Mouse (Mus musculus): Measurements from ENCODE around the gene Pnpla3. TPM values are rescaled to one million over a fixed set of nuclear protein-coding genes. Genes with fewer than 3 reads are reported as not detected.
A peak's percentile ranks its signal among the peaks of the same experiment; 100 is the strongest.

Pnpla3 gene
- polyA plus RNA-seq, 1 experiment from 2014 or later, result 5.0 TPM

DNA sequence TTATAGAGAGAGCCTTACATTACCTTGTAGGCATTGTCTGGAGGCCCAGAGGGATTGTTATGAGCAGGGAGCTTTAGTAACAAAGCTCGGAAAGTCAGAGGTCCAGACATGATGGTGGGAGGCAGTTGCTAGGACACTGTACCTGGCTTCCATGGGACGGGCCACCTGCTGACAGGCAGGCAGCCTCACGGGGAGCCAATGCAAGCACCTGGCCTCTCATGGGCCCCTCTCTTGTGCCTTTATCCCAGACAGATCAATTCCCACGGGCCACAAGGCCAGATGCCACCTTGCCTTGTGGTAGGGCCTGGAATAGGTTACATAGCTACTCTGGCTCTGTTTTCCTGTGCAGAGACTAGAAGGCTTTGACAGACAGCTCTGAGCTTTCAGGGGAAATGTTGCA, 43.9 kb downstream of the Pnpla3 start:
- Histone ChIP-seq H3K27me3 (no peaks in the 10 kb centered on the region), H3K4me1 (replicated peaks) (peaks cover 37% of the 10 kb centered on the region), H3K4me3 (no peak overlapping the region), H3K27ac (no peak overlapping the region), H3K9ac (no peak overlapping the region), H3K9me3 (no peaks in the 10 kb centered on the region), H3K4me2 (no peak overlapping the region), H3K36me3 (peaks cover 61% of the 10 kb centered on the region)
- peak; percentile 26; the same call in 1 of the 2 replicates for ATAC-seq (ENCODE audit: low FRiP score)
- WGBS, result 70% methylated on average over 4 of the region's 4 CpGs

DNA sequence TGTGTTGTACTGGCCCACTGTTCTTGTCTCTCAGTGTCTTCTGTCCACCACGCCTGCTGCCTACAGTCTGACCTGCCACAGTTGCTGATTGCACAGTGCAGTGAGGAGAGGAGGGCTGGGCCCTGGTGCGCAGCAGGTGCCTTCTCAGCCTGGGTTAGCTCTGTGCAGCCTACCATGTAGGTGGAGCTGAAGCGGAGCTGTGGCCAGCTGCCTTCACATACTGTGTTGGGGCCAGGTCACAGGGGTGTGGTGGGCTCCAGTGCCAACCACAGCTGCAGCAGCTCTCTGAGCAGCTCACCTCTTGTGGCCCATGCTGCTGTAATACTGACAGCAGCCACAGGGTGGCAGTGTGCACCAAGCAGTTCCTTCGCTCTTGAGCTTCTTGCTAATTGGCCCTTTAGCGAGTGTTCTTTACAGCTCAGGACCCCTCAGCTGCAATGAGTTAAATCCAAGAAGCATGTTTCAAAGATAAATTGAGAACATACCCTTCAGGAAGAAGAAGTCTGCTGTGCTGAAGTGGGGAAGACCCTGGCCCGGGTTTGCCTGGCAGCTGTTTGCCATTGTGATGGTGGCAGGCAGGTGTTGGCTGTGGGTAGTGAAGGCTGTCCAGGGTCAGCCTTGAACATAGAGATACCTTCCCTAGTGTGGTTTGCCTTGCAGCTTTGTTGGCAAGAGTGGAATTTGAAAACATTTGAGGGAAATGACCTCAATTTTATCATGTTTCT, 44.6 kb downstream of the Pnpla3 start:
- no peak overlapping the region for H3K9ac ChIP-seq
- peaks cover 43% of the 10 kb centered on the region for H3K4me1 ChIP-seq (replicated peaks)
- peak; percentile 67; the same call in 1 of the 2 replicates for ATAC-seq (ENCODE audit: low FRiP score)
- no peak overlapping the region for H3K4me2 ChIP-seq
- no peak overlapping the region for H3K4me3 ChIP-seq
- H3K36me3 ChIP-seq, result peaks cover 54% of the 10 kb centered on the region
- WGBS, result 45% methylated on average over 6 of the region's 6 CpGs
- H3K9me3 ChIP-seq, result no peaks in the 10 kb centered on the region
- no peak overlapping the region for H3K27ac ChIP-seq
- no peaks in the 10 kb centered on the region for H3K27me3 ChIP-seq

DNA sequence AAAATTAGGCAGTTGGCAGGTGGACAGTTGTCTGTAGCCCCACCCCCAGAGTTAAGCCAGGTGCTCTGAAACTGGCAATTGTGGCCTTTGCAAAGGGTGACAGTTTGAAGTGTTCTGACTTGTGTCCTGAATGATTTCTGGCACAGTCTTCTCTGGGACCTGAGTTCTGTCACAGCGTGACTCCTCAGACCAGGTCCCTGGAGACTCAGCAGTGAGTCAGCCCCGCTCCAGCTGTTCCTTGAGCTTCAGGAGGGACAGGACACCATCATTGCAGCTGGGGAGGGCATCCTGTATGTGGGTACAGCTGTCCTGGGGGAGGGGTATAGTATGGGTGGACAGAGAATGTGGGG, 45.1 kb downstream of the Pnpla3 start:
- H3K4me3 ChIP-seq, result no peak overlapping the region
- H3K27me3 ChIP-seq, result no peaks in the 10 kb centered on the region
- peaks cover 49% of the 10 kb centered on the region for H3K36me3 ChIP-seq
- no peak overlapping the region for H3K27ac ChIP-seq
- no peaks in the 10 kb centered on the region for H3K9me3 ChIP-seq
- no peak overlapping the region; the same call in 1 of the 2 replicates for H3K9ac ChIP-seq
- H3K4me1 ChIP-seq (replicated peaks), result peaks cover 47% of the 10 kb centered on the region
- no peak for ATAC-seq (ENCODE audit: low FRiP score)
- WGBS, result 83% methylated on average over 2 of the region's 2 CpGs
- no peak overlapping the region for H3K4me2 ChIP-seq

DNA sequence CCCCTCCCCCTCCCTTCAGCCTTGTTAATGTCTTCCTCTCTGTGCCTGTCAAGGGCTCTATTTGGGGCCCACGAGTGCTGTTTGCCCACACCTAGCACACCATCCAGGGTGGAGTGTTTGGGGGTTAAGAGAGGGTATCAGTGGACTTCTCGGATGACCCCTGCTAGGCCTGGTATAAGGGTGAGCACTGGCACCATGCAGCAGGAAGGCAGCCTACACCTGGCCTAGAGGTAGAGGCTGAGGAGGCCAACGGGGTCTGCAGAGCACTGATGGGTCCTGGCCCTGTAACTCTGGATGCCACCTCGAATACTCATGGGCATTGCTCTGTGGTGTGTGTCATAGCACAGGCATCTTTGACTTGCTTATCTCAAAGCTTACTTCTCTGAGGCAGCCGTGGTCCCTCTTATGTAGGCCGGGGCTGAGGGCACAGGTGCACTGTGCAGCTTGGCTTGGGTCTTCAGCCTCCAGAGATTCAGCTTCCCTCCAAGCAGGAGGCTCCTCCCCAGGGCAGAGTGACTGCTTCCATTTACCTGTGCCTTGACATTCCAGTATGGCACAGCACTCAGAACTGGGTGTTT, 45.6 kb downstream of the Pnpla3 start:
- H3K4me2 ChIP-seq, result no peak overlapping the region
- H3K36me3 ChIP-seq, result peaks cover 45% of the 10 kb centered on the region
- H3K4me1 ChIP-seq (replicated peaks), result peaks cover 52% of the 10 kb centered on the region
- no peak for ATAC-seq (ENCODE audit: low FRiP score)
- H3K27me3 ChIP-seq, result no peaks in the 10 kb centered on the region
- no peaks in the 10 kb centered on the region for H3K9me3 ChIP-seq
- WGBS, result 88% methylated on average over 6 of the region's 6 CpGs
- no peak overlapping the region for H3K4me3 ChIP-seq
- peak overlapping the region; percentile 46; the same call in 1 of the 2 replicates for H3K9ac ChIP-seq
- no peak overlapping the region for H3K27ac ChIP-seq

DNA sequence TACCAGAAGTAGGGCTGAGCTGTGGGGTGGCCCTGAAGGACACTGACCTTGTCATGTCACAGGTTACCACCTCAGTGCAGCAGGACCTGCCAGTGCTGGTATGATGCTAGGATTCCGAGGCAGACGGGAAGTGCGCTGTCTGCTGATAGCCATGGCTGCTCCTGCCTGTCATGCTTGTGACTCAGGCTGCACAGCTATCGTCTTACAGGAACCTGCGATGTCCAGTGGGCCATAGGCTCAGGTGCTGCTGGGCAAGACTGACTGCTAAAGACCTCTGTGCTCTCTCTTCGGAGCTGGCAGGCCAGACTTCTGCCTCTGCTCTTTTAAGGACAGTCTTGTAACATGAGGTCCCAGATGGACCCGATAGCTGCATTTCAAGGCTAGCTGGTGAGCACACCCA, 46.8 kb downstream of the Pnpla3 start:
- Histone ChIP-seq H3K4me1 (replicated peaks) (peaks cover 64% of the 10 kb centered on the region), H3K9ac (peak overlapping the region; percentile 46; the same call in 1 of the 2 replicates), H3K27ac (no peak overlapping the region), H3K4me3 (no peak overlapping the region), H3K9me3 (no peaks in the 10 kb centered on the region), H3K4me2 (no peak overlapping the region), H3K36me3 (peaks cover 35% of the 10 kb centered on the region), H3K27me3 (no peaks in the 10 kb centered on the region)
- no peak for ATAC-seq (ENCODE audit: low FRiP score)
- WGBS, result 74% methylated on average over 7 of the region's 7 CpGs

DNA sequence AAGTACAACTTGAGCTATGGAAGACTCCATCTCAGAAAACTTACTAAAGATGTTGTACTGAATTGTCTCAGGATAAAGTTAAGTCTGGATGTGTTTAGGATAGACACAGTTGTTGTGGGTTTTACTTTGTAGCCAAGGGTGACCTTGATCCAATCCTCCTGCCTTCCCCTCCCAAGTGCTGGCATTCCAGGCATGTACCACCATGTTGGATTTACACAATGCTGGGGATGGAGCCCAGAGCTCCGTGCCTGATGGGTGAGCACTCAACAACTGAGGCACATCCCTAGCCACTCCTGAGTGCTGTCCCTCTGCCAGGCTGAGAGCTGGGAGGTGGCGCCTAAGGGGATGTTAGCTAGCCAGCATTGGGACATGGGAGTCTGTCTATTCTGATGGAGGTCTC, 47.6 kb downstream of the Pnpla3 start:
- ATAC-seq (ENCODE audit: low FRiP score), result no peak
- Histone ChIP-seq H3K4me1 (replicated peaks) (peaks cover 66% of the 10 kb centered on the region), H3K27me3 (no peaks in the 10 kb centered on the region), H3K27ac (no peak overlapping the region), H3K9ac (no peak overlapping the region), H3K9me3 (no peaks in the 10 kb centered on the region), H3K36me3 (peaks cover 27% of the 10 kb centered on the region), H3K4me3 (no peak overlapping the region), H3K4me2 (no peak overlapping the region)
- WGBS, result 80% methylated on average over 2 of the region's 2 CpGs

DNA sequence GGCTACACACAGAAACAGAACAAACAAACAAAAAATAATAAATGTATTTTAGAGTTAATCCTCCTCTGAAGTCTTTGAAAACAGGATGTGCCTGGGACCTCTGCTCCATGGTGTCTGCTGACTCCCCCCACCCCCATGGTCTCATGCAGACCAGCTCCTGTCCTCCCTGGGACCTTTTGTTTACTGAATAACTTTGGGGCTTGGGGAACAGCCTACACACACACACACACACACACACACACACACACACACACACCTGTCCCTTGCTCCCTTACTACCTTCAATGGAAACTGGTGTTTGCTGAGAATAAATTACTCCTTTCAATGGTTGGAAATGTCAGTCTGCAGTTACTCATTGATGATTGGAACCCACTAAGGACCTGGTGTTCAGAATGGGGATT, 48.4 kb downstream of the Pnpla3 start:
- no peak for ATAC-seq (ENCODE audit: low FRiP score)
- Histone ChIP-seq H3K27ac (peak overlapping the region; percentile 10; the same call in 1 of the 2 replicates), H3K4me2 (no peak overlapping the region), H3K4me1 (replicated peaks) (peaks cover 66% of the 10 kb centered on the region), H3K9me3 (no peaks in the 10 kb centered on the region), H3K36me3 (peaks cover 19% of the 10 kb centered on the region), H3K27me3 (no peaks in the 10 kb centered on the region), H3K4me3 (no peak overlapping the region), H3K9ac (no peak overlapping the region)

DNA sequence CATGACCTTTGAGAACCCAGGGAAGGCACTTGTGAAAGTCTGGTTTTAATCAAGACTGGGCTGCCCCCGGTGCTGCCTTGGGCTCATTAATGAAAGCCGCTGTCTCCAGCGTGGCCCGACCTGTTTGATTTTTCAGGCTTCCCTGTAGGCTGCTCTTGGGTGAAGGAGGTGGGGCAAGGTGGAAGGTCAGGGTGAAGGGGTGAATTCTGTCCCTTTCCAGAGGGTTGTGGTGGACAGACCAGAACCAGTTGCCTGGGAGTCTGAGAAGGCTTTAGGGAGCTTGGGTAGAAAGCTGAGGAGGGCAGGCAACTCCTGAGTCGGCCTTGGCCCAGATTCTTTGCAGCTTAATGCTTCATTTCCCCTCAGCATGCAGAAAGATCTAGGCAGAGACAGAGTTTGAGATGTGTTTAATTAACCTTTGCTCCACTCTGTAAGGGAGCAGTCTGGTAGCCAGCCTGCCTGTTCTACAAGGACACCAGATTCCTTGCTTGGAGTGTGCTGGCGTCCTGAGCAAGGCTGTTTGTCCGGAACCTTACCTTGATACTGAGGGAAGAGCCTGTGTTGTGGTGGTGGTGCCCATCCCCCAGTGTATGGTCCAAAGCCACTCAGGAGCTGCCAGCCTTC, 48.9 kb downstream of the Pnpla3 start:
- Histone ChIP-seq H3K36me3 (peaks cover 14% of the 10 kb centered on the region), H3K4me2 (no peak overlapping the region), H3K4me3 (no peak overlapping the region), H3K9me3 (no peaks in the 10 kb centered on the region), H3K27me3 (no peaks in the 10 kb centered on the region), H3K9ac (no peak overlapping the region), H3K27ac (peak overlapping the region; percentile 10), H3K4me1 (replicated peaks) (peaks cover 66% of the 10 kb centered on the region)
- WGBS, result 33% methylated on average over 7 of the region's 7 CpGs
- no peak for ATAC-seq (ENCODE audit: low FRiP score)

DNA sequence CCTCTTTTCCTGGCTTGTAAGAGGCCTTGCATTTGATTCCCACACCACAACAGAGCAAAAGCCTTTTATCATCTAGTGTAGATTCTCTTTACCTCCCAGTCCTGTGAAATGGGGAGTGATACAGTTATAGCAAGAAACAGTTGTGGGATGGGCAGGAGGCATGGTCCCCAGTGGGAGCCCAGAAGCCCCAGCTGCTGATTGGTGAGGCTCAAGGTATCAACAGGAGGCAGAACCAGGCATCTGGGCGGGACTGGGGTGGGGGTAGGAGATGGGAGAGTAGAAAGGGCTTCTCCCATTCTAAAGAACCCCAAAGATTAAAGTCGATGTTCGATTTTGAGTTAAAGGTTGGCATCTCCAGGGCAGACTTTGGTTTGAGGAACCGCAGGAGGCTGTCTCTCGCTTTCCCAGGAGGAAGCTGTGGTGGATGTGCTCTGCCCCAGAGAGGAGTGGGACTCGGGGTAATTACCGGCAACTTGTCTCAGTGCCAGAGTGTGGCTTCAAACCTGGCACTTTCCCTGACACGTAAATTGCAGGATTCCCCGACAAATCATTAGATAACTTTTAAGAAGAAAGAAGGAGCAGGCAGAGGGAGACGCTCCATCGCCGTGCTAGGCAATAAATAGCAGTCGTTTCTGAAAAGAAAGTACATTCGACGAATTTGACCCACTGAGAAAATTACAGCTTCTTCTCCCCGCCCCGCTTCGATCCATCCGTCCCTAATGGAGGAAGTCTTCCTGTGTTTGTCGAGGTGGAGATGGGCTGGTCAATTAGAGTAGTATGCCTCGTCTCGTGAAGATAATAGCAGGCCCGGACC, 50.5 kb downstream of the Pnpla3 start:
- H3K27ac ChIP-seq, result peak overlapping the region; percentile 72
- H3K4me1 ChIP-seq (replicated peaks), result peaks cover 56% of the 10 kb centered on the region
- peak overlapping the region; percentile 24; the same call in 1 of the 2 replicates for H3K9ac ChIP-seq
- ATAC-seq (ENCODE audit: low FRiP score), result peak; percentile 41; the same call in 1 of the 2 replicates
- peaks cover 10% of the 10 kb centered on the region for H3K36me3 ChIP-seq
- H3K4me3 ChIP-seq, result no peak overlapping the region
- H3K4me2 ChIP-seq, result 0 out of 2 replicates have a peak overlapping the region, but pooled peaks have one; percentile 1
- H3K27me3 ChIP-seq, result no peaks in the 10 kb centered on the region
- H3K9me3 ChIP-seq, result no peaks in the 10 kb centered on the region
- 29% methylated on average over 23 of the region's 23 CpGs for WGBS

DNA sequence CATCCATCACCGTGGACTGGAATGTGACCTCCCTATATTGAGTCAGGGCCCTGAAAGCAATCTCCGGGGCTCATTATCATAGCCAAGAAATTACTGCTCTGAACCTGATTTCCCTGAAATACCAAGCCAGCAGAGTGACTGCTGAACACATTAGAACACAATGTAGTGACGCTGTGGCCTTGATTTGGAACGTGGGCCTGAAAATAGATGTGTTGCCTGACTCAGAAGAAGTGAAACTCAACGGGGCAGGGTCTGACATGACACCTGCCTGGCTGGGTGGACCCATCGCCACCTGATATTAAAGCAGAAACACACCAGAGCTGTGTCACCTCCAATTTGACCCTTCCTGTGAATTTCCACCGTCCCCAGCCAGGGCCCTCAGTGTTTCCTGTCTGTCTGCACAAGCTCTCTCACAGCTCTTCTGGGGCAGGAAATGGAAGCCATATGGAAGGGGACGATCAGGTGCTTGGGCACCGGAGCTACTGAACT, 51.2 kb downstream of the Pnpla3 start:
- H3K4me3 ChIP-seq, result no peak overlapping the region
- H3K27ac ChIP-seq, result peak overlapping the region; percentile 72
- 29% methylated on average over 9 of the region's 9 CpGs for WGBS
- no peak for ATAC-seq (ENCODE audit: low FRiP score)
- H3K4me1 ChIP-seq (replicated peaks), result peaks cover 56% of the 10 kb centered on the region
- H3K9me3 ChIP-seq, result no peaks in the 10 kb centered on the region
- H3K9ac ChIP-seq, result 0 out of 2 replicates have a peak overlapping the region, but pooled peaks have one; percentile 24
- no peaks in the 10 kb centered on the region for H3K27me3 ChIP-seq
- H3K36me3 ChIP-seq, result peaks cover 10% of the 10 kb centered on the region
- H3K4me2 ChIP-seq, result 0 out of 2 replicates have a peak overlapping the region, but pooled peaks have one; percentile 1

DNA sequence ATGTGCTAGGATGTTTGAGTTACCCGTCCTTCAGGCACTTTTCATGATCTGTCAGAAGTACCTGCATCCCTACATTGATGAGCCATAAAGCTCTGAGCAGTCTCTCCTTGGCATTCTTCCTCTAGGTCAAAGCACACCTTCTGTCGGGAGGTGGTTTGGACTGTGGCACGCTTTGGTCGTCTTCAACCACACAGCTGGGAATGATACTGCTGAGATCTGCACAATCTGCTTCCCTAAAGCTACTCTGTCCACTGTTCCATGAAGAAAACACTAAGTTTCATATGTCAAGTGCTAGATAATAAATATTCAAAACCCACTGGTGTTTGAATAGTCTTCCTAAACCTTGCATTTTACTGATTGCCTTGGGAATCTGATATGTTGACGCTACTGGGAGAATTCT, 53.9 kb downstream of the Pnpla3 start:
- 77% methylated on average over 5 of the region's 5 CpGs for WGBS
- no peak for ATAC-seq (ENCODE audit: low FRiP score)
- peaks cover 59% of the 10 kb centered on the region for H3K4me1 ChIP-seq (replicated peaks)

DNA sequence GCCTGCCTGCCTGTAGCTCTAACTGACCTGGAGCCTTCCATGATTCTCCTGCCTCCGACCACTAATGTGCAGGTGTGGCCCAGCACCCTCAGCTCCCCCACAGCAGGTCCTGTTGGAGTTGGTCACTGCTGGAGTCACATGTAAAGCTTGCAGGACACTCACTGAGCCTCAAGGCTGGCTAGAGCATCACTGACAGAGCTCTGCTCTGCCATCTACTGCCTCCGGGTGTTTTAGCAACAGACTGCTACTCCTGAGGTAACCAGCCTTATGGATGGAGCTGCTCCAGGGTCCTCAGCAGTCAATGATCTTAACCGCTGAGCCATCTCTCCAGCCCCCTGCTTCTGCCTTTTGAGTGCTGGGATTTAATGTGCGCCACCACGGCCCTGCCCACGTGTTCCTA, 55.8 kb downstream of the Pnpla3 start:
- Histone ChIP-seq H3K27ac (peak overlapping the region; percentile 75), H3K9me3 (no peaks in the 10 kb centered on the region), H3K9ac (no peak overlapping the region), H3K27me3 (no peaks in the 10 kb centered on the region), H3K4me3 (no peak overlapping the region), H3K4me1 (replicated peaks) (peaks cover 61% of the 10 kb centered on the region), H3K4me2 (no peak overlapping the region), H3K36me3 (no peaks in the 10 kb centered on the region)
- WGBS, result 31% methylated on average over 6 of the region's 6 CpGs
- no peak for ATAC-seq (ENCODE audit: low FRiP score)

More for the DNA sequence above, 53.9 kb downstream of the Pnpla3 start:
- Histone ChIP-seq H3K4me2 (no peak overlapping the region), H3K27ac (no peak overlapping the region), H3K27me3 (no peaks in the 10 kb centered on the region), H3K36me3 (no peaks in the 10 kb centered on the region), H3K9me3 (no peaks in the 10 kb centered on the region), H3K9ac (no peak overlapping the region), H3K4me3 (no peak overlapping the region)

Measured in hindbrain, embryonic 13.5 days (tissue).